Mouse (Mus musculus): ENCODE measurements at regions not wholly inside any gene's neighbourhood (a gene's known extent, or its start where the extent isn't known, plus 50 kb on each side); places are given as distances from the start of the nearest gene placed in this dataset.

GRCm38 (mm10) chr3:16465357-16465756 lies 459.1 kb upstream of the Gm5150 start:
- DNase-seq (ENCODE audit: low read depth in 3 of 3, low spot score in 3 of 3) (no peak), ATAC-seq (ENCODE audit: insufficient read depth) (no peak)
- no peaks in the 10 kb centered on the region for H3K4me1 ChIP-seq (replicated peaks; ENCODE audit: control insufficient read depth in 2 of 2, insufficient read depth in 2 of 2, low read length in 1 of 2)
- H3K9me3 ChIP-seq (ENCODE audit: control insufficient read depth, low read length) = no peaks in the 10 kb centered on the region
- WGBS (ENCODE audit: insufficient replicate concordance) = 43% methylated on average over 3 of the region's 3 CpGs
- TF ChIP-seq CTCF (IDR thresholded peaks at IDR 0.05; ENCODE audit: low read depth) (no peak), EP300 (IDR thresholded peaks at IDR 0.05; ENCODE audit: low read depth) (no peak)
- no peak overlapping the region for H3K9ac ChIP-seq (replicated peaks)
- H3K4me3 ChIP-seq (ENCODE audit: insufficient read depth in 1 of 2, low read depth in 2 of 2, low read length in 2 of 2) = no peak overlapping the region
- H3K4me2 ChIP-seq (ENCODE audit: low read depth) = no peak overlapping the region
- no peak overlapping the region for H3K27ac ChIP-seq
- H3K27me3 ChIP-seq (ENCODE audit: control insufficient read depth, insufficient read depth, low read length) = no peaks in the 10 kb centered on the region
- no peaks in the 10 kb centered on the region for H3K36me3 ChIP-seq (replicated peaks; ENCODE audit: control insufficient read depth, insufficient read depth, low read depth)

- H3K27me3 ChIP-seq (ENCODE audit: control insufficient read depth, insufficient read depth, low read length) = no peaks in the 10 kb centered on the region
- 46% methylated on average over 2 of the region's 2 CpGs for WGBS (ENCODE audit: insufficient replicate concordance)
These were observed 458.1 kb upstream of the Gm5150 start for GRCm38 (mm10) chr3:16464301-16464700.

GRCm38 (mm10) chr3:16433033-16433432 lies 426.8 kb upstream of the Gm5150 start:
- Histone ChIP-seq H3K27ac (no peak overlapping the region), H3K4me2 (ENCODE audit: low read depth) (no peak overlapping the region), H3K9me3 (ENCODE audit: control insufficient read depth, low read length) (no peaks in the 10 kb centered on the region), H3K4me1 (replicated peaks; ENCODE audit: control insufficient read depth in 2 of 2, insufficient read depth in 2 of 2, low read length in 1 of 2) (no peaks in the 10 kb centered on the region), H3K27me3 (ENCODE audit: control insufficient read depth, insufficient read depth, low read length) (no peaks in the 10 kb centered on the region), H3K9ac (replicated peaks) (no peak overlapping the region), H3K4me3 (ENCODE audit: insufficient read depth in 1 of 2, low read depth in 2 of 2, low read length in 2 of 2) (no peak overlapping the region), H3K36me3 (replicated peaks; ENCODE audit: control insufficient read depth, insufficient read depth, low read depth) (no peaks in the 10 kb centered on the region)
- ATAC-seq (ENCODE audit: insufficient read depth) = no peak
- TF ChIP-seq CTCF (IDR thresholded peaks at IDR 0.05; ENCODE audit: low read depth) = no peak
- TF ChIP-seq EP300 (IDR thresholded peaks at IDR 0.05; ENCODE audit: low read depth) = no peak
- no peak for DNase-seq (ENCODE audit: low read depth in 3 of 3, low spot score in 3 of 3)

More at GRCm38 (mm10) chr3:16464301-16464700, 458.1 kb upstream of the Gm5150 start:
- Histone ChIP-seq H3K4me2 (ENCODE audit: low read depth) (no peak overlapping the region), H3K4me1 (replicated peaks; ENCODE audit: control insufficient read depth in 2 of 2, insufficient read depth in 2 of 2, low read length in 1 of 2) (no peaks in the 10 kb centered on the region), H3K27ac (no peak overlapping the region), H3K9me3 (ENCODE audit: control insufficient read depth, low read length) (no peaks in the 10 kb centered on the region), H3K4me3 (ENCODE audit: insufficient read depth in 1 of 2, low read depth in 2 of 2, low read length in 2 of 2) (no peak overlapping the region), H3K9ac (replicated peaks) (no peak overlapping the region), H3K36me3 (replicated peaks; ENCODE audit: control insufficient read depth, insufficient read depth, low read depth) (no peaks in the 10 kb centered on the region)
- ATAC-seq (ENCODE audit: insufficient read depth) (no peak), DNase-seq (ENCODE audit: low read depth in 3 of 3, low spot score in 3 of 3) (no peak)
- no peak for TF ChIP-seq CTCF (IDR thresholded peaks at IDR 0.05; ENCODE audit: low read depth)
- no peak for TF ChIP-seq EP300 (IDR thresholded peaks at IDR 0.05; ENCODE audit: low read depth)

GRCm38 (mm10) chr3:16431819-16432115 lies 425.5 kb upstream of the Gm5150 start:
- Histone ChIP-seq H3K27me3 (ENCODE audit: control insufficient read depth, insufficient read depth, low read length) (no peaks in the 10 kb centered on the region), H3K36me3 (replicated peaks; ENCODE audit: control insufficient read depth, insufficient read depth, low read depth) (no peaks in the 10 kb centered on the region)
- no peak for DNase-seq (ENCODE audit: low read depth in 3 of 3, low spot score in 3 of 3)

GRCm38 (mm10) chr3:16431082-16431818 lies 425.0 kb upstream of the Gm5150 start:
- no peaks in the 10 kb centered on the region for H3K4me1 ChIP-seq (replicated peaks; ENCODE audit: control insufficient read depth in 2 of 2, insufficient read depth in 2 of 2, low read length in 1 of 2)
- H3K27ac ChIP-seq = no peak overlapping the region
- no peaks in the 10 kb centered on the region for H3K9me3 ChIP-seq (ENCODE audit: control insufficient read depth, low read length)
- 41% methylated on average over 3 of the region's 3 CpGs for WGBS (ENCODE audit: insufficient replicate concordance)
- no peak overlapping the region for H3K9ac ChIP-seq (replicated peaks)
- no peaks in the 10 kb centered on the region for H3K36me3 ChIP-seq (replicated peaks; ENCODE audit: control insufficient read depth, insufficient read depth, low read depth)
- no peak for DNase-seq (ENCODE audit: low read depth in 3 of 3, low spot score in 3 of 3)
- no peak overlapping the region for H3K4me2 ChIP-seq (ENCODE audit: low read depth)
- H3K4me3 ChIP-seq (ENCODE audit: insufficient read depth in 1 of 2, low read depth in 2 of 2, low read length in 2 of 2) = no peak overlapping the region
- TF ChIP-seq EP300 (IDR thresholded peaks at IDR 0.05; ENCODE audit: low read depth) (no peak), CTCF (IDR thresholded peaks at IDR 0.05; ENCODE audit: low read depth) (no peak)
- ATAC-seq (ENCODE audit: insufficient read depth) = no peak
- H3K27me3 ChIP-seq (ENCODE audit: control insufficient read depth, insufficient read depth, low read length) = no peaks in the 10 kb centered on the region

More at GRCm38 (mm10) chr3:16431819-16432115, 425.5 kb upstream of the Gm5150 start:
- no peaks in the 10 kb centered on the region for H3K4me1 ChIP-seq (replicated peaks; ENCODE audit: control insufficient read depth in 2 of 2, insufficient read depth in 2 of 2, low read length in 1 of 2)
- no peak for ATAC-seq (ENCODE audit: insufficient read depth)
- H3K9me3 ChIP-seq (ENCODE audit: control insufficient read depth, low read length) = no peaks in the 10 kb centered on the region
- no peak overlapping the region for H3K9ac ChIP-seq (replicated peaks)
- no peak overlapping the region for H3K4me2 ChIP-seq (ENCODE audit: low read depth)
- TF ChIP-seq CTCF (IDR thresholded peaks at IDR 0.05; ENCODE audit: low read depth) = no peak
- no peak for TF ChIP-seq EP300 (IDR thresholded peaks at IDR 0.05; ENCODE audit: low read depth)
- no peak overlapping the region for H3K4me3 ChIP-seq (ENCODE audit: insufficient read depth in 1 of 2, low read depth in 2 of 2, low read length in 2 of 2)
- H3K27ac ChIP-seq = no peak overlapping the region
